Mouse (Mus musculus): ENCODE measurements around the gene Ciao2b. TPM values are rescaled to one million over a fixed set of nuclear protein-coding genes. Genes with fewer than 3 reads are reported as not detected.

Ciao2b gene
- polyA plus RNA-seq, 1 experiment from 2014 or later, result 137 TPM

GRCm38 (mm10) chr8:104631975-104632374 is 9.8 kb downstream of the Ciao2b start:
- H3K4me1 ChIP-seq (replicated peaks), result peaks cover 10% of the 10 kb centered on the region
- ATAC-seq, result no peak
- H3K36me3 ChIP-seq, result peaks cover 16% of the 10 kb centered on the region
- peaks cover 30% of the 10 kb centered on the region for H3K27me3 ChIP-seq
- H3K27ac ChIP-seq, result no peak overlapping the region
- peak overlapping the region; percentile 55; the same call in 1 of the 2 replicates for H3K4me2 ChIP-seq (replicated peaks)
- no peak overlapping the region for H3K9ac ChIP-seq (replicated peaks)
- H3K4me3 ChIP-seq (replicated peaks), result no peak overlapping the region
- H3K9me3 ChIP-seq, result no peaks in the 10 kb centered on the region
- 27% methylated on average over 5 of the region's 5 CpGs for WGBS

GRCm38 (mm10) chr8:104630981-104631663 is 10.6 kb downstream of the Ciao2b start, which contains the start of gene Rrad:
Gene Rrad (minus strand): TSS chr8:104631327.
- no peaks in the 10 kb centered on the region for H3K9me3 ChIP-seq
- peaks cover 10% of the 10 kb centered on the region for H3K4me1 ChIP-seq (replicated peaks)
- H3K27ac ChIP-seq, result no peak within 1 kb of the TSS
- peak within 1 kb of the TSS; percentile 55 for H3K4me2 ChIP-seq (replicated peaks)
- H3K36me3 ChIP-seq, result peaks cover 13% of the 10 kb centered on the region
- peak within 1 kb of the TSS; percentile 32 for H3K4me3 ChIP-seq (replicated peaks)
- peak; percentile 60 for ATAC-seq
- peaks cover 30% of the 10 kb centered on the region for H3K27me3 ChIP-seq
- 0% methylated on average over 23 of the region's 28 CpGs for WGBS
- peak within 1 kb of the TSS; percentile 36; the same call in 1 of the 2 replicates for H3K9ac ChIP-seq (replicated peaks)

- no peak overlapping the region for H3K27ac ChIP-seq
- no peaks in the 10 kb centered on the region for H3K9me3 ChIP-seq
- H3K4me2 ChIP-seq (replicated peaks), result peak overlapping the region; percentile 55
- ATAC-seq, result peak; percentile 32
- H3K9ac ChIP-seq (replicated peaks), result peak overlapping the region; percentile 36; the same call in 1 of the 2 replicates
- peaks cover 30% of the 10 kb centered on the region for H3K27me3 ChIP-seq
- peaks cover 8% of the 10 kb centered on the region for H3K36me3 ChIP-seq
- peaks cover 10% of the 10 kb centered on the region for H3K4me1 ChIP-seq (replicated peaks)
- H3K4me3 ChIP-seq (replicated peaks), result peak overlapping the region; percentile 32
- WGBS, result under 1% methylated on average over 36 of the region's 36 CpGs
Measured at GRCm38 (mm10) chr8:104630574-104630973, 11.2 kb downstream of the Ciao2b start.

GRCm38 (mm10) chr8:104630111-104630479 is 11.7 kb downstream of the Ciao2b start:
- 40% methylated on average over 8 of the region's 8 CpGs for WGBS
- no peak for ATAC-seq
- Histone ChIP-seq H3K27ac (no peak overlapping the region), H3K4me1 (replicated peaks) (peaks cover 10% of the 10 kb centered on the region), H3K27me3 (peaks cover 30% of the 10 kb centered on the region), H3K9ac (replicated peaks) (no peak overlapping the region), H3K4me3 (replicated peaks) (peak overlapping the region; percentile 32; the same call in 1 of the 2 replicates), H3K9me3 (no peaks in the 10 kb centered on the region), H3K4me2 (replicated peaks) (peak overlapping the region; percentile 55; the same call in 1 of the 2 replicates), H3K36me3 (peaks cover 3% of the 10 kb centered on the region; the same call in 1 of the 2 replicates)

GRCm38 (mm10) chr8:104629306-104630110 is 12.3 kb downstream of the Ciao2b start:
- Histone ChIP-seq H3K27me3 (peaks cover 30% of the 10 kb centered on the region), H3K27ac (no peak overlapping the region), H3K4me1 (replicated peaks) (peaks cover 10% of the 10 kb centered on the region), H3K4me2 (replicated peaks) (no peak overlapping the region), H3K9me3 (no peaks in the 10 kb centered on the region), H3K4me3 (replicated peaks) (no peak overlapping the region; the same call in 1 of the 2 replicates), H3K9ac (replicated peaks) (no peak overlapping the region), H3K36me3 (no peaks in the 10 kb centered on the region)
- WGBS, result 83% methylated on average over 22 of the region's 22 CpGs
- no peak for ATAC-seq

- H3K27me3 ChIP-seq, result peaks cover 30% of the 10 kb centered on the region
- H3K9ac ChIP-seq (replicated peaks), result no peak overlapping the region
- ATAC-seq, result no peak
- 96% methylated on average over 21 of the region's 21 CpGs for WGBS
- no peaks in the 10 kb centered on the region for H3K36me3 ChIP-seq
- no peak overlapping the region for H3K4me2 ChIP-seq (replicated peaks)
- H3K4me3 ChIP-seq (replicated peaks), result no peak overlapping the region
- H3K9me3 ChIP-seq, result no peaks in the 10 kb centered on the region
- H3K4me1 ChIP-seq (replicated peaks), result peaks cover 10% of the 10 kb centered on the region
- H3K27ac ChIP-seq, result no peak overlapping the region
Measured at GRCm38 (mm10) chr8:104628402-104628801, 13.4 kb downstream of the Ciao2b start.

GRCm38 (mm10) chr8:104627065-104627740 is 14.6 kb downstream of the Ciao2b start:
- Histone ChIP-seq H3K27ac (no peak overlapping the region), H3K4me1 (replicated peaks) (peaks cover 8% of the 10 kb centered on the region), H3K9ac (replicated peaks) (no peak overlapping the region), H3K36me3 (no peaks in the 10 kb centered on the region), H3K9me3 (no peaks in the 10 kb centered on the region), H3K4me3 (replicated peaks) (no peak overlapping the region), H3K27me3 (peaks cover 30% of the 10 kb centered on the region), H3K4me2 (replicated peaks) (no peak overlapping the region)
- 74% methylated on average over 3 of the region's 4 CpGs for WGBS
- no peak for ATAC-seq

GRCm38 (mm10) chr8:104624161-104624560 is 17.6 kb downstream of the Ciao2b start, which contains the start of gene Cdh16:
Gene Cdh16 (minus strand): TSS chr8:104624396.
- no peak within 1 kb of the TSS for H3K4me3 ChIP-seq (replicated peaks)
- 79% methylated on average over 6 of the region's 6 CpGs for WGBS
- ATAC-seq, result no peak
- no peaks in the 10 kb centered on the region for H3K36me3 ChIP-seq
- no peaks in the 10 kb centered on the region for H3K4me1 ChIP-seq (replicated peaks)
- no peaks in the 10 kb centered on the region for H3K9me3 ChIP-seq
- H3K27ac ChIP-seq, result no peak within 1 kb of the TSS
- H3K9ac ChIP-seq (replicated peaks), result no peak within 1 kb of the TSS
- peaks cover 5% of the 10 kb centered on the region for H3K27me3 ChIP-seq
- H3K4me2 ChIP-seq (replicated peaks), result no peak within 1 kb of the TSS

- Histone ChIP-seq H3K9me3 (no peaks in the 10 kb centered on the region), H3K4me1 (replicated peaks) (no peaks in the 10 kb centered on the region), H3K36me3 (no peaks in the 10 kb centered on the region), H3K27ac (no peak overlapping the region), H3K9ac (replicated peaks) (no peak overlapping the region), H3K4me3 (replicated peaks) (no peak overlapping the region), H3K4me2 (replicated peaks) (no peak overlapping the region), H3K27me3 (0 out of 2 replicates have a peak, but pooled peaks cover 2% of the 10 kb centered on the region)
- 84% methylated on average over 5 of the region's 5 CpGs for WGBS
- ATAC-seq, result no peak
Measured at GRCm38 (mm10) chr8:104620765-104621164, 21.0 kb downstream of the Ciao2b start.

GRCm38 (mm10) chr8:104613119-104613518 is 28.6 kb downstream of the Ciao2b start:
- Histone ChIP-seq H3K9me3 (no peaks in the 10 kb centered on the region), H3K9ac (replicated peaks) (no peak overlapping the region), H3K4me1 (replicated peaks) (no peaks in the 10 kb centered on the region), H3K4me2 (replicated peaks) (no peak overlapping the region), H3K36me3 (no peaks in the 10 kb centered on the region), H3K27me3 (no peaks in the 10 kb centered on the region), H3K27ac (no peak overlapping the region), H3K4me3 (replicated peaks) (no peak overlapping the region)
- ATAC-seq, result no peak
- 85% methylated on average over 4 of the region's 4 CpGs for WGBS

- Histone ChIP-seq H3K27me3 (no peaks in the 10 kb centered on the region), H3K36me3 (no peaks in the 10 kb centered on the region), H3K4me2 (replicated peaks) (no peak overlapping the region), H3K9ac (replicated peaks) (no peak overlapping the region), H3K27ac (no peak overlapping the region), H3K4me3 (replicated peaks) (no peak overlapping the region), H3K9me3 (no peaks in the 10 kb centered on the region), H3K4me1 (replicated peaks) (no peaks in the 10 kb centered on the region)
- no peak for ATAC-seq
- 77% methylated on average over 4 of the region's 4 CpGs for WGBS
Measured at GRCm38 (mm10) chr8:104611613-104612012, 30.2 kb downstream of the Ciao2b start.

Data from midbrain, embryonic 13.5 days (tissue).